Mouse (Mus musculus): ENCODE data around the gene Gps2.

GRCm38 (mm10) chr11:69880853-69881603 lies 32.7 kb upstream of the Gps2 start, which contains the start of gene Kctd11:
- TF ChIP-seq MAFK (IDR thresholded peaks at IDR 0.05; ENCODE audit: insufficient replicate concordance, low read length) (no peak), POLR2A (IDR thresholded peaks at IDR 0.05; ENCODE audit: low read depth, low read length) (peak; percentile 86), IRF4 (IDR thresholded peaks at IDR 0.05; ENCODE audit: low read depth, low read length) (peak; percentile 69), NELFE (IDR thresholded peaks at IDR 0.05; ENCODE audit: low read depth, low read length) (peak; percentile 74), E2F4 (IDR thresholded peaks at IDR 0.05; ENCODE audit: insufficient replicate concordance, low read depth, low read length) (no peak)
